Mouse (Mus musculus): ENCODE data around the gene A930017K11Rik.

DNA sequence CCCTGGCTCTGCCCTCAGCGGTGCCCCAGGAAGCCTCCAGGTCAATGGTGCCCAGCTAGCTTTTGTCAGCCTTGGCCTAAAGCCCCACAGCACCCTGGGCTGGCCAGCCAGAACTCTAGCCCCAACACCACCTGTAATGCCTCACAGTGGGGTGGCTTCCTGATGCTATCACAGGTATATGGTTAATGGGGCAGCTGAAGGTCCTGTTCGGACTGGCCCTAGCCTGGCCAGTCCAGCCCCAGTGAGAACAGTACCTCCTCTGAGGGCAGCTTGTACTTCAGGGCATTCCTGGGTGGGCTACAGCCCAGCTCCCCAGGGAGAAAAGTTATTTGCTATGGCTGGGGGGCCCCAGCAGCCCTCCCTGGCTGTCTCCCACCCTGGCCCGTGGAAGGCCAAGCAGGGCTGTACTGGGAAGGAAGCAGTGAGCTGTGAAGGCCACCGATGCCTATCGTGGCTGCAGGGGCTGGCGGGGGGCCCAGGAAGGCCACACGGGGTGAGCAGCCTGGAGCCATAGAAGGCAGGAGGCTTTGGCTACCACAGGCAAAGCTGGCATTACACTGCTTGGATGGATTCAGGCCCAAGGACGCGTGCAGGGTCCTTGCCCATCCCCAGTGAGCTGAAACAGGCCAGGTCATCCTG lies 6.7 kb downstream of the A930017K11Rik start:
- TF ChIP-seq GATA1 (IDR thresholded peaks at IDR 0.05; ENCODE audit: low read length) (no peak), TAL1 (IDR thresholded peaks at IDR 0.05; ENCODE audit: low read length) (no peak)

Data from erythroblast, embryonic 14.5 days (primary cell).